ENCODE assay signal across 10 mouse cellular contexts in genomic region chr10:63954308-63954930, GRCm38 (mm10). TPM values are rescaled to one million over a fixed set of nuclear protein-coding genes. Genes with fewer than 3 reads are reported as not detected.
A peak's percentile ranks its signal among the peaks of the same experiment; 100 is the strongest.
DNase-seq lines count a peak whose midpoint lies in the region; ATAC-seq and TF ChIP-seq lines count a peak whose summit lies in the region.
"Had no signal": no experiment of that assay in that cellular context is flagged by ENCODE, and none has a peak within 500 bp of the region (broad histone marks: within the 10 kb centered on the region; RNA-seq: fewer than 3 reads in every experiment).

No protein-coding gene starts in this region.

- H3K9ac ChIP-seq in hindbrain, embryonic 13.5 days, result no peak overlapping the region
- no peak overlapping the region for H3K9ac ChIP-seq in intestine, embryonic 16.5 days (ENCODE audit: low read depth, low read length)
- H3K9ac ChIP-seq in forebrain, embryonic 12.5 days, result no peak overlapping the region

- peak; percentile 20 for DNase-seq in layer of hippocampus, adult 11-12 months (ENCODE audit: low spot score)
- no peak for DNase-seq in layer of hippocampus, adult 9-10 months (ENCODE audit: low spot score)
- peak; percentile 58 to 65 for DNase-seq in gastrocnemius, adult 8-10 months (ENCODE audit: low spot score in 2 of 2)

- H3K9me3 ChIP-seq in hindbrain, embryonic 13.5 days, result no peaks in the 10 kb centered on the region
- H3K9me3 ChIP-seq in intestine, embryonic 16.5 days (ENCODE audit: control insufficient read depth, low read length), result no peaks in the 10 kb centered on the region
- H3K9me3 ChIP-seq in forebrain, embryonic 12.5 days, result no peaks in the 10 kb centered on the region
- H3K9me3 ChIP-seq: G1E had no signal

- no peak overlapping the region for H3K4me2 ChIP-seq in hindbrain, embryonic 13.5 days
- no peak overlapping the region for H3K4me2 ChIP-seq in intestine, embryonic 16.5 days (ENCODE audit: low read depth, low read length)
- no peak overlapping the region for H3K4me2 ChIP-seq in forebrain, embryonic 12.5 days

- no peak for TF ChIP-seq POLR2A in testis, adult 2 months (IDR thresholded peaks at IDR 0.05; ENCODE audit: control insufficient read depth, low read depth, low read length)

- no peaks in the 10 kb centered on the region for H3K27me3 ChIP-seq in hindbrain, embryonic 13.5 days
- H3K27me3 ChIP-seq in testis, adult 2 months (ENCODE audit: control insufficient read depth, insufficient read depth, low read length), result no peaks in the 10 kb centered on the region
- H3K27me3 ChIP-seq in intestine, embryonic 16.5 days (replicated peaks; ENCODE audit: control insufficient read depth, insufficient read depth, low read length), result no peaks in the 10 kb centered on the region
- no peaks in the 10 kb centered on the region for H3K27me3 ChIP-seq in forebrain, embryonic 12.5 days

- 18% methylated on average over 6 of the region's 7 CpGs for WGBS in hindbrain, embryonic 13.5 days
- WGBS in intestine, embryonic 16.5 days, result 19% methylated on average over 6 of the region's 7 CpGs
- WGBS in forebrain, embryonic 12.5 days, result 31% methylated on average over 6 of the region's 7 CpGs

- H3K4me3 ChIP-seq in hindbrain, embryonic 13.5 days, result no peak overlapping the region
- no peak overlapping the region for H3K4me3 ChIP-seq in testis, adult 2 months (ENCODE audit: control insufficient read depth, low read depth, low read length)
- no peak overlapping the region for H3K4me3 ChIP-seq in intestine, embryonic 16.5 days (ENCODE audit: low read length)
- no peak overlapping the region for H3K4me3 ChIP-seq in forebrain, embryonic 12.5 days (replicated peaks)

- ATAC-seq in cerebellum, adult (ENCODE audit: insufficient number of reproducible peaks, low FRiP score, low TSS enrichment), result peak; percentile 79
- no peak for ATAC-seq in hindbrain, embryonic 13.5 days (ENCODE audit: low FRiP score)
- no peak for ATAC-seq in intestine, embryonic 16.5 days
- no peak for ATAC-seq in forebrain, embryonic 12.5 days (ENCODE audit: low FRiP score)

- peaks cover 10% of the 10 kb centered on the region for H3K4me1 ChIP-seq in hindbrain, embryonic 13.5 days (replicated peaks)
- H3K4me1 ChIP-seq in testis, adult 2 months (ENCODE audit: control insufficient read depth, insufficient read depth, low read length), result no peaks in the 10 kb centered on the region
- H3K4me1 ChIP-seq in intestine, embryonic 16.5 days (ENCODE audit: control insufficient read depth, insufficient read depth, low read length), result no peaks in the 10 kb centered on the region
- H3K4me1 ChIP-seq in forebrain, embryonic 12.5 days, result no peaks in the 10 kb centered on the region

- H3K27ac ChIP-seq in hindbrain, embryonic 13.5 days, result peak overlapping the region; percentile 23; the same call in 1 of the 2 replicates
- H3K27ac ChIP-seq in testis, adult 2 months (ENCODE audit: control insufficient read depth, insufficient read depth, low read depth, low read length), result peak overlapping the region; percentile 29; the same call in 1 of the 2 replicates
- H3K27ac ChIP-seq in intestine, embryonic 16.5 days (ENCODE audit: low read length), result no peak overlapping the region
- no peak overlapping the region for H3K27ac ChIP-seq in forebrain, embryonic 12.5 days

- no peak for TF ChIP-seq CTCF in testis, adult 2 months (IDR thresholded peaks at IDR 0.05; ENCODE audit: control insufficient read depth, insufficient read depth, insufficient replicate concordance, low read depth, low read length)

- no peaks in the 10 kb centered on the region for H3K36me3 ChIP-seq in hindbrain, embryonic 13.5 days
- no peaks in the 10 kb centered on the region for H3K36me3 ChIP-seq in testis, adult 2 months (ENCODE audit: control insufficient read depth, insufficient read depth, low read length)
- H3K36me3 ChIP-seq in intestine, embryonic 16.5 days (ENCODE audit: control insufficient read depth, insufficient read depth, low read length), result no peaks in the 10 kb centered on the region
- no peaks in the 10 kb centered on the region for H3K36me3 ChIP-seq in forebrain, embryonic 12.5 days (replicated peaks)
- H3K36me3 ChIP-seq: G1E had no signal

RNA-seq across cellular contexts. Expression of gene Gm10118, which starts 27.2 kb away (rescaled TPM):
- total RNA-seq in gastrocnemius, adult 8-10 months (2022), result not detected
- polyA plus RNA-seq in hindbrain, embryonic 13.5 days (2015; fragmentation: Nextera tagmentation; extraction: Ambion mirVana), result 0.62 and 1.0 TPM in 2 replicates
- not detected in 2 replicates for polyA plus RNA-seq in testis, adult 2 months (2012; rRNA removed)
- polyA plus RNA-seq in intestine, embryonic 16.5 days (2015; fragmentation: Nextera tagmentation; extraction: Ambion mirVana), result 0.06 and 0.10 TPM in 2 replicates
- 0.14 and 0.26 TPM in 2 replicates for polyA plus RNA-seq in forebrain, embryonic 12.5 days (2016; fragmentation: Nextera tagmentation; extraction: Ambion mirVana)
- total RNA-seq: gastrocnemius, postnatal 4 days had no signal
- polyA plus RNA-seq: G1E had no signal

Comparison
In these comparisons a context has a peak if more than half of its experiments do, and no peak if none do; other contexts are left out.
1. H3K27ac ChIP-seq: peak in hindbrain, embryonic 13.5 days (single experiment) and testis, adult 2 months (single experiment); none in intestine, embryonic 16.5 days (single experiment) and forebrain, embryonic 12.5 days (single experiment).